Mouse (Mus musculus) monocyte, adult 5-6 weeks (primary cell): ENCODE results near the gene Olfr1443. TPM values are rescaled to one million over a fixed set of nuclear protein-coding genes. Genes with fewer than 3 reads are reported as not detected.

Experiments used
- ATAC-seq: fragments of 153-309, 156-312 bp; replicated peaks from 2 replicates; pipeline ENCODE4 v1.8.0; 2017; ENCODE audit warnings: mild to moderate bottlenecking; ENCODE audit not compliant: low TSS enrichment, insufficient number of reproducible peaks, severe bottlenecking, poor library complexity, low FRiP score
- total RNA-seq: library from RNA; stranded (forward); fragments of 200-1000, 200-491, 200-594 nt; gene quantifications from 3 replicates; pipeline ENCODE4 v1.2.3, GENCODE M21; 2017

Gene Olfr1443
- total RNA-seq, 1 experiment from 2014 or later: not detected

DNA sequence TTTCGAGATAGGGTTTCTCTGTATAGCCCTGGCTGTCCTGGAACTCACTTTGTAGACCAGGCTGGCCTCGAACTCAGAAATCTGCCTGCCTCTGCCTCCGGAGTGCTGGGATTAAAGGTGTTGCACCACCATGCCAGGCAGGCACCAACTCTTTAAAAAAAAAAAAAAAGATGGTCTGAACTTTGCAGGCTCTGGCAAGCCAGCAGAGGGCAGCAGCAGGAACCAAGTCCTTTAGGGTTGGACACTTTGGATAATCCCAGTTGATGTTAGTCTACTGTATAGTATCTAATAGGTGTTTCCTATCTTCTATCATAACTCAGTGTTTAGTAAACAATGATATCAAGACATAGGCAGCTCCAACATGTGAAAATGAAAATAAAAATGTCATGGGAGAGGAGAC is 44.4 kb downstream of the Olfr1443 start:
- no peak for ATAC-seq

GRCm38 (mm10) chr19:12725851-12726250 is 47.9 kb downstream of the Olfr1443 start:
- no peak for ATAC-seq

GRCm38 (mm10) chr19:12731036-12731435 is 53.1 kb downstream of the Olfr1443 start:
- no peak for ATAC-seq

DNA sequence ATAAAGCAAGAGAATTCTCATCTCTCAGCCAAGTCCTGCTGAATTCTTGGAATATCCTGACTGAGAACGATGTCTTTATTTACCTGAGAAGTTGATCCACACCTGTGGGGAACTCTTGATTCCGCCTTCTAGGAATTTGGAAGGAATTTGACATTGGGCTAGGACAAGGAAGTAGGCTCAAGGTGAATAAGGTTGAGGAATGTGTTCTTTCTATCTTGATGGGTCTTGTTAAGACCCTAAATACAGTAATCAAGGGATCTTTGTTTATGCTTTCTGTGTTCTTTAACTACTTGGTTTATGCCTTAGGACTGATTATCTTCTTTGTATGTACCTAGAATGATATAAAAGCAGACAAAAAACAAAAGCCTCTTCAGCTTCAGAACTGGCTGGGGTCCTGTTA is 54.0 kb downstream of the Olfr1443 start:
- no peak for ATAC-seq

Other genes starting within 250 kb of the Olfr1443 start
- 282 to 374 TPM (median 353 TPM) in 3 replicates for gene Mpeg1, start 217.3 kb upstream of the Olfr1443 start, total RNA-seq
- gene Dtx4, start 176.7 kb upstream of the Olfr1443 start, total RNA-seq: 2.6 to 4.2 TPM (median 2.7 TPM) in 3 replicates
- 148 to 161 TPM (median 159 TPM) in 3 replicates for gene Fam111a, start 132.4 kb upstream of the Olfr1443 start, total RNA-seq
- not detected in 3 replicates for gene Gm4952, start 78.1 kb upstream of the Olfr1443 start, total RNA-seq
- not detected in 3 replicates for gene Glyat, start 44.8 kb upstream of the Olfr1443 start, total RNA-seq
- gene Olfr1442, start 7.7 kb upstream of the Olfr1443 start, total RNA-seq: not detected in 3 replicates
- not detected in 3 replicates for gene Keg1, start 17.7 kb downstream of the Olfr1443 start, total RNA-seq
- gene Cntf, start 87.5 kb downstream of the Olfr1443 start, total RNA-seq: 2.2 to 4.7 TPM (median 3.5 TPM) in 3 replicates
- gene Zfp91, start 118.0 kb downstream of the Olfr1443 start, total RNA-seq: 101 to 112 TPM (median 106 TPM) in 3 replicates
- gene Lpxn, start 118.1 kb downstream of the Olfr1443 start, total RNA-seq: 25.8 to 41.6 TPM (median 26.1 TPM) in 3 replicates
- gene Gm5244, start 168.6 kb downstream of the Olfr1443 start, total RNA-seq: 1.4 to 4.1 TPM in 2 of 3 replicates, not detected in the other
- not detected in 3 replicates for gene Olfr1444, start 179.2 kb downstream of the Olfr1443 start, total RNA-seq
- gene Olfr1445, start 205.7 kb downstream of the Olfr1443 start, total RNA-seq: 1.3 TPM in 1 of 3 replicates, not detected in the others
- gene Olfr1446, start 215.4 kb downstream of the Olfr1443 start, total RNA-seq: not detected in 3 replicates
- gene Olfr1447, start 225.6 kb downstream of the Olfr1443 start, total RNA-seq: not detected in 3 replicates
- gene Olfr1448, start 246.3 kb downstream of the Olfr1443 start, total RNA-seq: not detected in 3 replicates